Mouse (Mus musculus): ENCODE data around the gene Cdan1.

Cdan1 gene

GRCm38 (mm10) chr2:120849449-120850423 lies at the start of gene Cdan1:
TSS of gene Cdan1 (minus strand) at chr2:120850128.
- DNase-seq (ENCODE audit: low spot score): peak; percentile 35

DNA sequence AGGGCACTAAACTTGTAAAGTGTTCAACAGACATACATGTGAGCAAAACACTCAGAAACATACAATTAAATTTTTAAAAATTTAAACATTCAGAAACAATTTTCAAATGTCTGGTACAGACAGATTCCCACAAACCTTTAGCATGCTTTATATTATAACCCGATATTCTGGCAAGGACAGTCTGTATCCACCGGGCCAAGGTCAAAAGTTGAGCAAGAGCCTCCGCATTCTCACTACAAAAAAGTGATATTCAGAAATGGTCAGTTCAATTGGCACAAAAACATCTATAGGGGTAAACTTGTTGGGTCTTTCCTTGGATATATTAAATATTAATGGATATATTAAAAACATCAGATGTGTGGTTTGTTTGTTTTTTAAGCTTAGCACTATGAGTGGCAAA lies 46.4 kb upstream of the Cdan1 start:
- DNase-seq (ENCODE audit: low spot score): no peak

DNA sequence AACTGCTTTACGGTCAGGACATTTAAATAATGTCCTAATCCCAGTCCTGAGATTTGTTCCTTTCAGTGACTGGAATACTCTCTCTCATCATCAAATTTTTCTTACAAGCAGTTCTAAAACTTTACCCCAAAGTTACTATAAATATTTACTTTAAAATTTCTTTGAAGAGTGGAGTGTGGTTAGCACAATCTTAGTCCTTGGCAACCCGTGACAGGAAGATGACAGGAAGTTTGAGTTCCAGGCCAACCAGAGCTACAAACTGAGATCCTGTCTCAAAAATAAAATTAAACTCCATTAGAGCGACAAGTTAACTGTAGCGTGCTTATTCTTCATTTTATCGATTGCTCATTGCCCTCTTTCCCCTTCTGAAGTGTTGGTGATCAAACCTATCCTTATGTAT lies 37.7 kb upstream of the Cdan1 start:
- no peak for DNase-seq (ENCODE audit: low spot score)

GRCm38 (mm10) chr2:120873192-120873591 lies 23.3 kb upstream of the Cdan1 start:
- DNase-seq (ENCODE audit: low spot score): no peak

DNA sequence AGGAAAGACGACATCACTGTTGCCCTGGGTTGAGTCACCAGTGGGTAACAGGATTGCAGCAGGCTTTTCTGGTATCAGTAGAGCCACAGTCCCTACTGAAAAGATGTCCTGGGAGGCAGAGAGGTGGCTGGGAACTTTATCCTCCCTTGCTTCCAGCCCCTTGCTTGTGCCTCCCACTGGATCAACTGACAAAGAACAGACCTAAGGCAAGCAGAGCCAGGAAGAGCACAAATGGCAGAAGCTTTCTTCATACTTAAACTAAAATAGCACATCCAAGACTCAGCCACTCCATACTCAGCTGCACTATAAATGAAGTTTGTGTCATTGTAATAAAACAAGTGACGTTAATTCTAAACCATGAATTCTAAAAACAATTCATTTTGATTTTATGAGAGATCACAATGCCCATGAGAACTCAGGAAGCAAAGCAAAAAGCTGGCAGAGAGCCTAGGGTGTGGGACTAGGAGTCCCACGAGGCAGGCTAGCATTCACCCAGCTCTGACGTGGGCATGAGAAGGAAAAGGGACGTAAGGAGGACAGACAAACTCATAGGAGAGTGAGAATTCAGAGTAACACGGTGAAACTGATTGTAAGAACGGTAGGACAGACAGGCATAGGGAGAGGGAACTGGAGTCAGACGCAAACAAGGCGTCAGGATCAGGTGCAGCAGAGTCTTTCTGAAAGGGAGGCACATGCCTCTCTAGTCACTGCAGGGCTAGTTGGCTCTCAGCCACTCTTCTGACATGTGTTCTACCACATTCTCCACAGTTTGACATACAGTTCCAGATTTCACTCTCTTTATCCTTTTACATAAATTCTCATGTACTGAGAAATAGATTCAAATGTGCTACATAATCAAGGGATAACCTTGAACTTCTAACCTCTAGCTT lies 21.8 kb upstream of the Cdan1 start:
- no peak for DNase-seq (ENCODE audit: low spot score)

DNA sequence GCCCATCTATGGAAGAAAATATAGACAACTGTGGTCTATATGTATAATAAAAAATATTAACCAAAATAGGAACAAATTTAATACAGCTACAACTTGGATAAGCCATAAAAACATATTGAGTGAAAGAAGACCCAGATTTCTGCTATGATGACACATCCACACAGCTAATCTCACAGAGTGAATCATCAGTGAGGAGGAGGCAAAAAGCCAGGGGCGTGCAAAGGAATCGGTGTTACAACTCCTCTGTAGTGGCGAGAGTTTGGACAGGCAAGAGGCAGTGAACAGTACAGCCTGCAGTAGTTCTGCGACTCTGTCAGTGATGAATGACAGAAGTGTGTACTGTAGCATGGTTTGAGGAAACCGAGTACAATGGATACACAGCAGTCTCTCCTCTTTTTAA lies 17.4 kb upstream of the Cdan1 start:
- no peak for DNase-seq (ENCODE audit: low spot score)

- peak; percentile 19 for DNase-seq (ENCODE audit: low spot score)
Measured at GRCm38 (mm10) chr2:120866561-120866960, 16.6 kb upstream of the Cdan1 start.

- DNase-seq (ENCODE audit: low spot score): no peak
Measured at GRCm38 (mm10) chr2:120863389-120863788, 13.5 kb upstream of the Cdan1 start.

- no peak for DNase-seq (ENCODE audit: low spot score)
Measured at GRCm38 (mm10) chr2:120860699-120861098, 10.8 kb upstream of the Cdan1 start.

GRCm38 (mm10) chr2:120858131-120858530 lies 8.2 kb upstream of the Cdan1 start:
- no peak for DNase-seq (ENCODE audit: low spot score)

DNA sequence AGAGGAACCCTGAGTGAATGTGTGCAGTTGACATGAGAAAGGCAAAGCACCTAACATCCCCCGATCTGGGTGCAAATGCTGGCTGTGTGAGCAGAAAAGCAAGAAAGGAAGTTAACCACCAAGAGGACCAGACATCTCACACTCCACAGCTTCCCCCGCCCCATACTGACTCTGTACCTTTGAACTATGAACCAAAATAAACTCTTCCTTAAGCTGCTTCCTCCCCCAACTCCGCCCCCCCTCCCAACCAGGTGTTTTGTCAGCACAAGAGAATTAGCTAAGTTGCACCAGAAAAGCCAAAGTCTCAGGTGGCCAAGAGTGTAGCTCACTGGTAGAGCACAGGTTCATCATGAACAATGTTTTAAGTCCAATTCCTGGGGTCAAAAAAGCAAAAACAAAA lies 3.2 kb upstream of the Cdan1 start:
- DNase-seq (ENCODE audit: low spot score): no peak

DNA sequence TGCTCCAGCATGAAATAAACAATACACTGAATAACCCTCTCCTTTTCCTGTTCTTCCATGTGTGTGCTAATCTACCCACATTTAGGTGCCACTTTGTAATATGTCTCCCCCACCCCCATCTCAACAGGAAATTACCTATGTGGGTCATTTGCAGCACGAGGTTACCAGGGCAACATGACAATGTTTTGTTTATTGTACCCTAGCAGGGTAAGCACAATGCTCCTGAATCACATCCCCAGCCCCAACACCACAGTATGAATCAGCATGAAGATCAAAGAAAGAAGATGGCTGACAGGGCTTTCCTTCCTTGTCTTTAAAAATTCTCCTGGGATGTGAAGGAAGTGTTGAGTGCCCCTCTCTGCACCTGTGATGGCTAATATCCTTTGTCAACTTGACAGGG lies 2.7 kb upstream of the Cdan1 start:
- DNase-seq (ENCODE audit: low spot score): no peak

DNA sequence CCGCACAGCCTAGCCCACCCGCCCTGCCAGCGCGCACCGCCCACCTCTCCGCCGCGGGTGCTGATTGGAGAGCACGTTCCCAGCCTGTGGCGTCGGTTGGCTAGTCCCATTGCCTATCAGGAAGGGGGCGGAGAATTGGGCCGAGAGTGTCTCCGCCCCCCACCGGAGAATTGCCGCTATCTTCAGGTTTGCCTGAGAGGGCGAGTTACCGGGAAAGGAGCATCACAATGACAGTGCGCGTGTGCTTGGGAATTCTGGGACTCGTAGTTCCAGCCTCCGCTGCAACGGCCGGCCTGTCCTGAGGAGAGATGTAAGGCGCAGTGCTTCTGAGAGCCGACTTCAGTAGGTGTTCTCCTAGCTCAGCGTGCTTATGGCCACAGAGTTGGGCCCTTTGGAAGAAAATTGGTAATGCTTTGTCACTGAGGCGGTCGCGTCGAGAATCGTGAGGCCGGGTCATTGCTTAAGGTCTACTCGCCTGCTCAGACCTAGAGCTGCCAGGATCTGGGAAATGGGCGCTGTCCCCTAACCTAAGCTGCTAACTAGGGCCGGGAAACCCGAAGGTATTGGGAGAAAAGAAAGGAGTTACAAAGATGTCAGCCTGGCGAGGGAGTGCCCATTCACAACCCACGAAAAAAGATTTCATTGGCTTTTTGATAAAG lies 625 bp upstream of the Cdan1 start, which contains the start of gene Ttbk2:
Gene Ttbk2, minus strand, starts transcription at position 181 of the 659 bp plus-strand sequence.
- DNase-seq (ENCODE audit: low spot score): peak; percentile 98

DNA sequence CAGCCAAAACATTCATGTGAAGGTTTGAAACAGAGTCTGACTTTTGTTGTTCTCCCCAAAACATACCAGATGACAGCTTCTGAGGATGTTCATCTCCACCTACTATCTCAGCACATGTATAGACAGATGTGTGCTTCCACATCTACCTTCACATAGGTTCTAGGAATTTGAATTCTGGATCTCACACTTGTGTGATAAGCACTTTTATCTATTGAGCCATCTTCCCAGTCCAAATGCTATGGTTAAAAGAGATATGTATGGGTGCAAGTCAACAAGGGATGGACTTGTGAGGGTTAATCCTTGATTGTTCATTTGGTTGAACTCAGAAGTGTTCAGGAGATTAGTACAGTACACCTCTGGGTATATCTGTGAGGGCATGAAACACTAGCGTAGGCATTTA lies 4.6 kb downstream of the Cdan1 start:
- no peak for DNase-seq (ENCODE audit: low spot score)

DNA sequence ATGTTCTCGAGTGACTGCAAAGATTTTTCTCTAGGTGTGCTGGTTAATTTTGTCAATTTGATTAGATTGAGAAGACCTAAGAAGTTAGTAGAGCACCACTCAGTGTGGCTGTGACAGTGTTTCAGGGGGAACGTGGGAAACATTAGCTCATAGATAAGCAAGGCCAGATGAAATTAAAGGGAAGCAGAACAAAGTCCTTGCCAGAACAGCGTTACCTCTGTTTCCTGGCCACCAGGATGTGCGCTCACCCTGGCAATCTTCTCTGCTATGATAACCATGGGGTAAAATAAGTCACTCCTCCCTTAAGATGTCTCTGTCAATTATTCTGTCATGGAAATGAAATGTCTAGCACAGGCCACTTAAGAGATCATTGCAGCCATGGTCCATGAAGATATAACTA lies 5.9 kb downstream of the Cdan1 start:
- DNase-seq (ENCODE audit: low spot score): no peak

DNA sequence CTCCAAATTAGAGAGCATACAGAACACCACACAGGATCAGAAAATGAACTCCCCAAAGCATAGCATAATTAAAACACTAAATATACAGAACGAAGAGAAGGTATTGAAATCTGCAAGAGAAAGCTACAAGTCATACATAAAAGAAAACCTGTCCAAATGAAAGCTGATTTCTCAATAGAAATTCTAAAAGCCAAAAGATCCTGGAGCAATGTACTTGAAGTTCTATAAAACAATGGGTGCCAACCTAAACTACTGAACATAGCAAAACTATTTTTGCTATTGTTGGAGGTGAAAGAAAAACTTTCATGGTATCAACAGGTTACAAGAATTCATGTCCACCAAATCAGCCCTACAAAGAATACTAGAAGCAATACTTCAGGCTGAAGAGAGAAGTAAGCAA lies 8.7 kb downstream of the Cdan1 start:
- no peak for DNase-seq (ENCODE audit: low spot score)

GRCm38 (mm10) chr2:120835167-120835566 lies 14.8 kb downstream of the Cdan1 start:
- DNase-seq (ENCODE audit: low spot score): no peak

- no peak for DNase-seq (ENCODE audit: low spot score)
Measured at GRCm38 (mm10) chr2:120826936-120827638, 22.8 kb downstream of the Cdan1 start.

- no peak for DNase-seq (ENCODE audit: low spot score)
Measured at GRCm38 (mm10) chr2:120770265-120770935, 79.5 kb downstream of the Cdan1 start.

DNA sequence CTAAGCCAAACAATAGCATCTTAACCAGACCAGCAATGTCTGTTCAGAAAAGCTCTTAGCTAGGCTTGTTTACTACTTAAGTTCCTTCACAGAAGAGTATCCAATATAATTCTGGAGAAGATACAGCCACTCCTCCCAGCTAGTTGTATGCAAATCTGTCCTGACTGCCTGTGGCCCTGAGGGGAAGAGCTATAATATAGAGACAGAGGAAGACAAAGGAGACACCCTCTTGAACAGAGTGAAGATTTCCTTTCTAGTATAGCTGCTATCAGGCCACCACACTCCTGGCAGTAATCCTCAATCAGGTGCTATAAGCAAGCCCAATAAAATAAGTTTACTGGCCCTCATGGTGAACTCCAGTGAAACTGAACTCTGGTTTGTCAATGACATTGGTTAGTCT lies 88.0 kb downstream of the Cdan1 start:
- no peak for DNase-seq (ENCODE audit: low spot score)

DNA sequence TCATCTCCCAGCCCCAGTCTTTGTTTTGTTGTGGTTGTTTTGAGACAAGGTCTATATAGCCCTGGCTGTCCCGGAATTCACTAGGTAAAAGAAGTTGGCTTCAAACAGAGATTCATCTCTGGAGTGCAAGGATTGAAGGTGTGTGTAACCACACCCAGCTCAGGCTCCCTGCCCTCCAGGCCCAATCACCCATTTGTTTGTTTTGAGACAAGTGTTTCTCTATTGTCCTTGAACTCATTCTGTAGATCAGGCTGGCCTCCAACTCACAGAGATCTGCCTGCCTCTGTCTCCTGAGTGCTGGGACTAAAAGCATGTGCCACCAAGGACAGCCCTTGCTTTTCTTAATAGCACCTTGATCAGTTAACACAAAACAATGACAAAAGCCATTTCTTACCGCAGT lies 101.9 kb downstream of the Cdan1 start:
- DNase-seq (ENCODE audit: low spot score): no peak

Data from ovary, postnatal 14 days (tissue).